Mouse (Mus musculus) adrenal gland, adult 8-10 months (tissue): ENCODE measurements at regions not wholly inside any gene's neighbourhood (a gene's known extent, or its start where the extent isn't known, plus 50 kb on each side); places are given as distances from the start of the nearest gene placed in this dataset.

Experiments used
- DNase-seq: peaks from one replicate; pipeline ENCODE4 v3.0.0; 2022

DNA sequence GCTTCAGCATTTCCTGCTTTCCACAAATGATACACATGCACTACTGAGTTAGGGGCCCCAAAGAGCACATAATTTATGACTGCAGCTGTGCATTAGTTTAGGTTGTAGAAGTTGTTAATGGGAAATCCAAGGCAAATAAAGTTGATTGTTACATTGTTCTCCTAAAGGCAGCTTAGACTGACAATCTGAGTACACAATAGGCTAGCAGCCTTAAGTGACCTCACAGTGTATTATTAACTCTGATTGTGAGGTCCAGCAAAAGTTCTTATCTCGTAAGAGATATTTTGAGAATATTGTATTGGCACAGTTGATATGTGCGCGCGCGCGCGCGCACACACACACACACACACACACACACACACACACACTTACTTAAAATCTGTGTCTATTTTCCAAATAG lies 70.5 kb upstream of the Yae1d1 start:
- no peak for DNase-seq

DNA sequence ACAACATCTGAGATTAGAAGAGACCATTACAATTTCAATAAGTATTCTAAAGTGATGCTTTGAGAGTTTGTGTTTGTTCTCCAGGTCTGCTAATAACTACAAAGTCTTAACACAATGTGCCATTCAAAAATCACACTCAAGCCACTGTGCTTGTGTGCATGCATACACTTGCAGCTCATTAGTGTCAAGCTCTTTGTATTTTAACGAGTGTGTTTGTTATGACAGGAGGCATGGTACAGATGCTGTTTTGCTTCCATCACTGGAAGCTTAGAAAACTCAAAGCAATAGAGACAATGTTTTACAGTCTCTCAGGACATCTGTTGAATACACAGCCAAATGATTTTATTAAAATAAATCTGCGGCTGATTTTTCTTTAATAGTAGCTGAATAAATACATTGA lies 67.1 kb upstream of the Yae1d1 start:
- no peak for DNase-seq

- peak; percentile 15 for DNase-seq
These were observed 64.2 kb upstream of the Yae1d1 start for GRCm38 (mm10) chr13:18057231-18057912.

DNA sequence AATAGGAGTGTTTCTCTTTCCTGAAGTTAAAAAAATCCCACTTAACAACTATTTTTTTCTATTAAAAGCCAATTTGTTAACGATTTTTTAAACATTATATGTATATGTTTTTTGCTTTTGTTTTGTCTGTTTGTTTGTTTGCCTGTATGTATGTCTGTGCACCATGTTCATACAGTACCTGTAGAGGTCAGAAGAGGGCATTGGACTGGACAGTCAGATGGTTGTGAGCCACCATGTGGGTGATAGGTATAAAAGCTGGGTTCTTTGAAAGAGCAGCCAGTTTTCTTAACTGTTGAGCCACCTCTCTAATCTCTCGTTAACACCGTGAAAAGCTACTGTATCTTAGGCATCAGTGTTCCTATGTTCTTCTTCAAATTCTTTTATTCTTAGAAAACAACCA lies 63.7 kb upstream of the Yae1d1 start:
- no peak for DNase-seq

GRCm38 (mm10) chr13:18043154-18043553 lies 50.0 kb upstream of the Yae1d1 start:
- DNase-seq, result no peak
